Mouse (Mus musculus) liver, embryonic 16.5 days (tissue): ENCODE data around the gene Phgdh. TPM values are rescaled to one million over a fixed set of nuclear protein-coding genes. Genes with fewer than 3 reads are reported as not detected.
A peak's percentile ranks its signal among the peaks of the same experiment; 100 is the strongest.
"Not testable (repeated sequence)": the region's sequence is repeated elsewhere in the genome, so short reads cannot be mapped to it uniquely, and the experiment has no call there.

Source experiments
- ATAC-seq: fragments of 200-750 bp; cut with Nextera tagmentation; 2 replicates; pipeline ENCODE4 v1.8.0; 2017; ENCODE audit warnings: low read depth, mild to moderate bottlenecking, moderate number of reproducible peaks, moderate library complexity
- H3K27ac ChIP-seq: fragments of 300-500 bp; sonication (generic); 2 replicates; pipeline ENCODE4 v1.5.1; 2014; ENCODE audit warnings: mild to moderate bottlenecking, low read length
- H3K27me3 ChIP-seq: fragments of 300-500 bp; sonication (generic); 2 replicates; pipeline ENCODE4 v1.6.1; 2014; ENCODE audit warnings: low read depth, low read length, mixed read lengths; ENCODE audit not compliant: control insufficient read depth, insufficient read depth
- H3K36me3 ChIP-seq: fragments of 300-500 bp; sonication (generic); 2 replicates; pipeline ENCODE4 v1.6.1; 2014; ENCODE audit warnings: mild to moderate bottlenecking; ENCODE audit not compliant: control insufficient read depth, insufficient read depth
- H3K4me1 ChIP-seq: fragments of 300-500 bp; sonication (generic); 2 replicates; pipeline ENCODE4 v1.6.1; 2014; ENCODE audit warnings: low read depth, low read length, mixed read lengths; ENCODE audit not compliant: control insufficient read depth
- H3K4me2 ChIP-seq: fragments of 300-500 bp; sonication (generic); 2 replicates; pipeline ENCODE4 v1.6.1; 2014; ENCODE audit warnings: low read depth, low read length, mixed read lengths
- H3K4me3 ChIP-seq: fragments of 300-500 bp; sonication (generic); 2 replicates; pipeline ENCODE4 v1.5.1; 2014; ENCODE audit warnings: low read depth, mild to moderate bottlenecking, low read length
- H3K9ac ChIP-seq: fragments of 300-500 bp; sonication (generic); 2 replicates; pipeline ENCODE4 v1.6.1; 2014; ENCODE audit warnings: low read depth, low read length
- H3K9me3 ChIP-seq: fragments of 300-500 bp; sonication (generic); replicated peaks from 2 replicates; pipeline ENCODE4 v1.6.1; 2016; ENCODE audit warnings: low read length; ENCODE audit not compliant: control insufficient read depth
- WGBS: fragments of 180-500 bp; shearing (Covaris S2); extraction: QIAGEN DNeasy Blood & Tissue Kit; methylation state at CpG from one replicate; pipeline ENCODE4 v1.1.7; 2014; ENCODE audit not compliant: insufficient replicate concordance; 5-methylcytosine and 5-hydroxymethylcytosine counted together
- polyA plus RNA-seq: library from polyadenylated mRNA; unstranded; fragments of >200 nt; fragmentation: Nextera tagmentation; extraction: Ambion mirVana; gene quantifications from 2 replicates; pipeline ENCODE4 v1.2.1, GENCODE M21; 2015

Gene Phgdh
- polyA plus RNA-seq: 179 and 193 TPM in 2 replicates

DNA sequence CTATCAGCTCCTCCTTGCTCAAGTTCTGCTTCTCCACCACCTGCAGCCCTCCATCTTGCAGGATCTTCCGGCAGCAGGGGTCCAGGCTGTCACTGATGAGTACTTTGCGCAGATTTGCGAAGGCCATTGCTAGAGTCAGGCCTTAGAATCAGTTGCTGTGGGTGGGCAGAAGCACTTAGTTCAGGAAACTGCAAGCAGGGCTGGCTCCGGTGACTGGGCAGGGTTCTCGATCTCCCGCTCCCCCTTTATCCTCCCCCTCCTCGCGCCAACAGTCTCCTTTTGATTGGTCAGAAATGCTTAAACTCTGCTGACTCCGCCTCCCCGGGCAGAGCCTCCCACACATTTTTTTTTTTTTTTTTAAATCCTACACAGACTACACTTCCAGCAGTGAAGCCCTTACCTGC, at the start of gene Phgdh:
Phgdh (minus strand) TSS at position 285 of the 404 bp plus-strand sequence.
- H3K36me3 ChIP-seq, H3K27me3 ChIP-seq, H3K9me3 ChIP-seq: not testable (repeated sequence)
- WGBS: under 1% methylated on average over 10 of the region's 10 CpGs
- Histone ChIP-seq H3K4me3 (peak within 1 kb of the TSS; percentile 69), H3K4me2 (peak within 1 kb of the TSS; percentile 86), H3K27ac (peak within 1 kb of the TSS; percentile 60), H3K9ac (peak within 1 kb of the TSS; percentile 65), H3K4me1 (peaks cover 27% of the 10 kb centered on the region)
- peak; percentile 77 for ATAC-seq

DNA sequence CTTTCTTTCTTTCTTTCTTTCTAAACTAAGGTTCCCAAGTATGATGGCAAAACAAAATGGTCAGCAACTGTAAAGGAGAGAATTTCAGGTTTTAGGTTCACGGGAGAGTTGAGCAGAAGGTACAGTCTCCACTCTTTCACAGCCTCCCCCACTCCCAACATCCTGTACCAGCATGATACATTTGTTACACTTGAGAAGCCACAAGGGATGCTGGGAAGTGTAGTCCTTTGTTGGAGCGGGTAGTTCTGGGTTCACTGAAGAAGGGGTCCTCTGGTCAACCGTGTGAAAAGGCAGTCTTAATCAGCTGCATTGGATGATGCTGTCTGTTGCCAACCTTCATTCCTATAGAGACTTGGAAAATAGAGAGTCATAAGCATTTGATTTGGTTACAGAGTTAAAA, 49.5 kb upstream of the Phgdh start:
- H3K27ac ChIP-seq: no peak overlapping the region
- ATAC-seq: no peak
- H3K9me3 ChIP-seq: no peaks in the 10 kb centered on the region
- 51% methylated on average over 3 of the region's 3 CpGs for WGBS
- H3K9ac ChIP-seq: no peak overlapping the region
- H3K36me3 ChIP-seq: no peaks in the 10 kb centered on the region
- no peak overlapping the region for H3K4me2 ChIP-seq
- H3K27me3 ChIP-seq: no peaks in the 10 kb centered on the region
- H3K4me3 ChIP-seq: no peak overlapping the region
- H3K4me1 ChIP-seq: no peaks in the 10 kb centered on the region

DNA sequence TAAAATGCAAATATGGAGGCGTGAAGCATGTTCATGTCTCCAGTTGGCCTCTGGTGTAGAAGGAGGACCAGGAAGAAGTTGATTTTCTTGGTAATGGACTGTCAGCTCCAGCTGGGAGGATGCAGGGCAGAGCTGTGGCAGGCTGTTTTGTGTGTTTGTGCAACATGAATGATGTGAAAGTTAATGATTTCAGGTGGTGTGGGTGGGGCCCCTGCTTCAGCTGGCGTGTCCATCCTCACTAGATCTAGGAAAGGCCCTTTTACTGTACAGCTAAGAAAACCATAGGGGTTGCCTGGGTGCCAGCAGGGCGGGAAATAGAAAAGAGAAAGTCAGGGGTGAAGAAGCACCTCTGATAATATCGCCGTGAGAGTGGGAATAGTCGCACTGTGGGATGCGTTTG, 48.0 kb upstream of the Phgdh start:
- Histone ChIP-seq H3K4me3 (no peak overlapping the region), H3K27ac (no peak overlapping the region), H3K36me3 (no peaks in the 10 kb centered on the region), H3K27me3 (peaks cover 5% of the 10 kb centered on the region), H3K9ac (no peak overlapping the region), H3K9me3 (no peaks in the 10 kb centered on the region), H3K4me2 (no peak overlapping the region), H3K4me1 (no peaks in the 10 kb centered on the region)
- 61% methylated on average over 7 of the region's 7 CpGs for WGBS
- no peak for ATAC-seq

DNA sequence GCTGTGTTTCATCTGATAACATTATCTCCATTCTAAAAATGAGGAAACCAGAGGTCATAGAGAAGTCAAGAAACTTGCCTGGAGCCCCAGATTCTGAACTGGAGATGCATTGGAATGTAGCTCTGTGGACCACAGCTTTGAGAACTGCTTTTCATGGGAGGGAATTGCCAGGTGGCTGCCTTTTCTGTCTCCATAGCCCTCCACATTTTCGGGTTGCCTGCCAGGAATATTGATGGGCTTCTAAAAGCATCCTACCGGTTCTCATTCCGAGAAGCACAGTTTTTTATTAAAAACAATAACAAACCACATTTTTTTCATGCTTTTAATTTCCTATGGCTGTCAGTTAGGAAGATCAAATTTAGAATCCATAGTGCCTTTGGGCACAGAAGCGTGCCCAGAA, 47.3 kb upstream of the Phgdh start:
- Histone ChIP-seq H3K4me3 (no peak overlapping the region), H3K4me2 (no peak overlapping the region), H3K27me3 (peaks cover 12% of the 10 kb centered on the region), H3K36me3 (no peaks in the 10 kb centered on the region), H3K9ac (no peak overlapping the region), H3K9me3 (no peaks in the 10 kb centered on the region), H3K27ac (no peak overlapping the region), H3K4me1 (no peaks in the 10 kb centered on the region)
- ATAC-seq: no peak
- 52% methylated on average over 4 of the region's 4 CpGs for WGBS

DNA sequence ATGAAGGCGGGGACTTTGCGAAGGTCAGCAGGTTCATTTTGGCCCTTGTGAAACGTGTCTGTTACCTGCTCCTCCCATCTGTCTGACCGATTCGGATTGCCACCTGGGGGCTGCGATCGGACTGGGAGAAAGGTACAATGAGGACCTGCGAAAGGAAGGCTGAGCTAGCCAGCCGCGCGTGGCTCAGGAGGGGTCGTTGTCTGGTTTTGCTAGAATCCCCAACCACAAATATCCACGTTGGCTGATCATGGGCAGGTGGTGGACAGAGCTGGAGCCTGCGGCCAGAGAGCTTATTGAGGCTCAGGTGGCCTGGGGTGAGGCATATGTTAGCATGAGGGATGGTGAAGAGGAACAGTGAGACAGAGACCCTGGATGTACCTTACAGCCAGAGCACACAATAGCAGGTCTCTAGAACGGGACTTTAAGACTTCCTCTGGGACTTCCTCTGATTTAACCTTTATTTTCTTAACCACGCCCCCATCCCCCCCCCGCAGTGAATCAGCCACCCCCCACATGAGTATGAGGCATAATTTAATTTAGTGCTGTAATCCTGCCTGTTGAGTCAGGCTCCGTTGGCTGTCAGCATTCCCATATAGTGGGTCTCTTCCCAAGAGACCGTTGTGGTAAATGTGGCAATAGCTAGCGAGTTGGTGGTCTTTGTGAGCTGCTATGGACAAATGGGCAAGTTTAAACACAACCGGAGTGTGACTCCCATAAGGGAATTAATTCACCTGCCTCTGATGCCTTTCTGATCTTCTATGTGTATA, 43.4 kb upstream of the Phgdh start:
- H3K9ac ChIP-seq: peak overlapping the region; percentile 53
- H3K4me2 ChIP-seq: peak overlapping the region; percentile 48
- 7% methylated on average over 21 of the region's 21 CpGs for WGBS
- H3K4me1 ChIP-seq: no peaks in the 10 kb centered on the region
- no peak for ATAC-seq
- H3K36me3 ChIP-seq: no peaks in the 10 kb centered on the region
- no peak overlapping the region for H3K27ac ChIP-seq
- peaks cover 17% of the 10 kb centered on the region for H3K27me3 ChIP-seq
- peak overlapping the region; percentile 60 for H3K4me3 ChIP-seq
- H3K9me3 ChIP-seq: no peaks in the 10 kb centered on the region

DNA sequence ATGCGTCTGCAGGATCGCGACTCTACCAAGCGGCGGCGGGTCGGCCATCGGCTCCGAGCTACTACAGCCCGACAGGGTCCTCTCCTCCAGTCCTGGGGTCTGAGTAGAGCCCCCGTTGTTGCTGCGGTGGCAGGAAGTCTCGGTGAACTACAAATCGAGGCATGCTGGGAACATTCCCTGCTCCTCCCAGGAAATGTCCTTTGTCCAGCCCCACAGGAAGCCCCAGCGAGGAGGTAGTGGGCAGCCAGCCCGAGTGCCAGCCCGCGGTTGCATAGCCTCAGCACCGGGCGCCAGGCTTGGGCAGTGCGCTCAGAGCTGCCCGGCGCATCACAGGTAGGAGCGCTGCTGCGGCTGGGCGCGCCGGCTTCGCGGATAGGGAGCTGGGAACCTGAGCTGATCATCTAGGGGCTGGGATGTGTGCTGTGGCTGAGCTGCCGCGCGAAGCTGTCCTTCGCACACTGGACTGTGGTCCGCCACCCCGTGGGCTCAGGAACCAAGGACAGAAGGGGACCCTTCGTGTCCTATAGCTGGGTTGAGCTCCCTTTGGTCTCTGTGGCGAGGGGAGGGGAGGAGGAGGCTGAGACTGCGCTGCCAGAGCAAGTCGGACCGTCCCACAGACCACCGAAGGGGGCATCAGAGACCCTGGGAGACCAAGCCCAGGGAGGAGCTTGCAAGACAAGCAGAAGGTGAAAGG, 42.6 kb upstream of the Phgdh start, which contains the start of gene Zfp697:
Zfp697 (plus strand) TSS at position 216 of the 694 bp plus-strand sequence.
- under 1% methylated on average over 42 of the region's 42 CpGs for WGBS
- no peak within 1 kb of the TSS for H3K27ac ChIP-seq
- no peaks in the 10 kb centered on the region for H3K9me3 ChIP-seq
- H3K4me2 ChIP-seq: peak within 1 kb of the TSS; percentile 48
- H3K27me3 ChIP-seq: peaks cover 17% of the 10 kb centered on the region
- H3K36me3 ChIP-seq: no peaks in the 10 kb centered on the region
- peak within 1 kb of the TSS; percentile 60 for H3K4me3 ChIP-seq
- ATAC-seq: peak; percentile 75
- peak within 1 kb of the TSS; percentile 53 for H3K9ac ChIP-seq
- no peaks in the 10 kb centered on the region for H3K4me1 ChIP-seq

DNA sequence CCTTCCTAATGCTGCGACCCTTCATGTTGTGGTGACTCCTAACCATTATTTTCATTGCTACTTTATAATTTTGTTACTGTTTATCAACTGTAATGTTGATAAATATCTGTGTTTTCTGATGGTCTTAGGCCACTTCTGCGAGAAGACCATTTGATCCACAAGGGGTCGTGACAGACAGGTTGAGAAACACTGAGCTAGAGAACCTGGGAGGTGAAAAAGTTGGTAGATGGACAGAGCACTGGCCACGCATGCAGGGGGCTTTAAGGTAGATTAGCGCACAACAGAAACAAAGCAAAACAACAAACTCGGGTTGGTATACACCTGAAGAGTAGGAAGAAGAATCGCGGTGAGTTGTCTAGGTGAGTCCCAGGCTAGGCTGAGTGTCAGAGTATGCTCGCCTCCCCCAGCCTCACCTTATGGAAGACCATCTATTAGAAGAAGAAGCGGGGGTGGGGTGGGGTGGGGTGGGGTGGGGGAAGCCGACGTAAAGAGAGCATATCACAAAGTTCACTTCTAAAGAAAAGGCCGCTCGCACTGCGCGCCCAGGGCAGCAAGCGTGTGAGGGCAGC, 42.0 kb upstream of the Phgdh start:
- Histone ChIP-seq H3K4me3 (peak overlapping the region; percentile 60), H3K9me3 (no peaks in the 10 kb centered on the region), H3K9ac (peak overlapping the region; percentile 53), H3K4me2 (peak overlapping the region; percentile 48), H3K36me3 (no peaks in the 10 kb centered on the region), H3K4me1 (no peaks in the 10 kb centered on the region), H3K27ac (no peak overlapping the region), H3K27me3 (peaks cover 17% of the 10 kb centered on the region)
- ATAC-seq: 0 out of 2 replicates have a peak, but pooled peaks have one; percentile 21
- WGBS: 6% methylated on average over 17 of the region's 17 CpGs

DNA sequence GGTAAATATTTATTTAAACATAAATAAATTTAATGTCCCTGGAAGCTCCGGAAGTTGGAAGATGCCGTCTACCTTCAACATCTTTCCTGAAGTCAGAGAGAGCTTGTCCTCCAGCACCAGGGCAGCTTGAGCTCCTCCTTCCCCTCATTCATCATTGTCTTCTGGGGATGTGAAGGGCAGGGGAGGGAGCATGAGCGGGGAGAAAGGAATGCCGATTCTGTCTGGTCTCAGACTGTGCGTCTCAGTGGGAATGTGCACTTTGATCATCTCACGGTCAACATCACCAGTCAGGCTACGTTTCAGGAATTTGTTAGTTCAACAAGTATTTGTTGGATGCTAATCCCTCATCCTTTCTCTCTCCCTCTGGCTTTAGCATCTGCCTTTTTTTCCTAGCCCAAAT, 39.4 kb upstream of the Phgdh start:
- Histone ChIP-seq H3K27me3 (peaks cover 17% of the 10 kb centered on the region), H3K9me3 (no peaks in the 10 kb centered on the region), H3K9ac (no peak overlapping the region), H3K4me1 (no peaks in the 10 kb centered on the region), H3K36me3 (no peaks in the 10 kb centered on the region), H3K27ac (no peak overlapping the region), H3K4me2 (no peak overlapping the region), H3K4me3 (no peak overlapping the region)
- 40% methylated on average over 7 of the region's 7 CpGs for WGBS
- ATAC-seq: no peak

DNA sequence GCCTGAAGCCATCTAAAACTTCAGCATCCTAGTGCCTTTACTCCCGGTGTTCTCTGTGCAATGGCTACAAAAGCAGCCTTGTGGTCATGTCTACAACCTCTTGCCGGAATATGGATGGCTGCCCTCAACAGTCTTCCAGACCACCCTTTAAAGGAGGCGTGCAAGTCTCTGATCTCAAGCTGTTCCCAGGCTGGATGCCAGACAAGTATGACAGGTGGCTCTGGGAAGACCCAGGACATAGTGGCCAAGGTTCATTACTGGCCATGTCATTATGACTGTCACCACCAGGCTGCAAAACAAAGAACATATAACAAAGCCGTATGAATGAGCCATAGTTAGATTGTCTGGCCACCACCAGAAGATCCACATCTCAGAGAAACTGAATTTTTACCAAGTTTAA, 38.5 kb upstream of the Phgdh start:
- no peaks in the 10 kb centered on the region for H3K36me3 ChIP-seq
- H3K4me2 ChIP-seq: no peak overlapping the region
- H3K9ac ChIP-seq: no peak overlapping the region
- 61% methylated on average over 4 of the region's 4 CpGs for WGBS
- H3K27ac ChIP-seq: no peak overlapping the region
- no peak for ATAC-seq
- peaks cover 16% of the 10 kb centered on the region for H3K27me3 ChIP-seq
- no peak overlapping the region for H3K4me3 ChIP-seq
- no peaks in the 10 kb centered on the region for H3K9me3 ChIP-seq
- H3K4me1 ChIP-seq: no peaks in the 10 kb centered on the region
